Mouse (Mus musculus) limb, embryonic 14.5 days (tissue): ENCODE results near the gene Alkbh4. TPM values are rescaled to one million over a fixed set of nuclear protein-coding genes. Genes with fewer than 3 reads are reported as not detected.
"Not testable (repeated sequence)": the region's sequence is repeated elsewhere in the genome, so short reads cannot be mapped to it uniquely, and the experiment has no call there.

Source experiments
- ATAC-seq: fragments of 200-750 bp; cut with Nextera tagmentation; 2 replicates; pipeline ENCODE4 v1.8.0; 2017; ENCODE audit warnings: low read depth, moderate number of reproducible peaks, moderate TSS enrichment; ENCODE audit not compliant: low FRiP score
- DNase-seq: peaks from one replicate; pipeline ENCODE4 v3.0.0-alpha.2; 2015; ENCODE audit warnings: low spot score
- H3K27ac ChIP-seq: fragments of 300-500 bp; sonication (generic); replicated peaks from 2 replicates; pipeline ENCODE4 v1.5.1; 2014; ENCODE audit warnings: low read depth, mild to moderate bottlenecking, low read length, moderate library complexity, mixed read lengths
- H3K27me3 ChIP-seq: fragments of 300-500 bp; sonication (generic); 2 replicates; pipeline ENCODE4 v1.6.1; 2014; ENCODE audit warnings: low read length, mixed read lengths; ENCODE audit not compliant: control insufficient read depth, insufficient read depth
- H3K36me3 ChIP-seq: fragments of 300-500 bp; sonication (generic); 2 replicates; pipeline ENCODE4 v1.6.1; 2014; ENCODE audit warnings: mild to moderate bottlenecking, low read length, moderate library complexity, mixed read lengths; ENCODE audit not compliant: control insufficient read depth, insufficient read depth
- H3K4me1 ChIP-seq: fragments of 300-500 bp; sonication (generic); 2 replicates; pipeline ENCODE4 v1.6.1; 2014; ENCODE audit warnings: antibody characterized with exemption, low read length, mixed read lengths; ENCODE audit not compliant: control insufficient read depth, insufficient read depth
- H3K4me2 ChIP-seq: fragments of 300-500 bp; sonication (generic); replicated peaks from 2 replicates; pipeline ENCODE4 v1.6.1; 2014; ENCODE audit warnings: low read depth, mild to moderate bottlenecking, low read length, moderate library complexity; ENCODE audit not compliant: severe bottlenecking
- H3K4me3 ChIP-seq: fragments of 300-500 bp; sonication (generic); replicated peaks from 2 replicates; pipeline ENCODE4 v1.5.1; 2014; ENCODE audit warnings: low read length
- H3K9ac ChIP-seq: fragments of 300-500 bp; sonication (generic); 2 replicates; pipeline ENCODE4 v1.6.1; 2014; ENCODE audit warnings: mild to moderate bottlenecking, low read depth, low read length, moderate library complexity; ENCODE audit not compliant: severe bottlenecking
- H3K9me3 ChIP-seq: fragments of 300-500 bp; sonication (generic); 2 replicates; pipeline ENCODE4 v1.6.1; 2016; ENCODE audit warnings: low read length; ENCODE audit not compliant: control insufficient read depth
- POLR2A ChIP-seq: fragments of 200-500 bp; IDR thresholded peaks from 2 replicates; pipeline ENCODE4 v1.8.0; 2012; ENCODE audit warnings: inconsistent platforms, mild to moderate bottlenecking, moderate library complexity, borderline replicate concordance; ENCODE audit not compliant: insufficient read depth, insufficient read length; ENCODE audit errors: extremely low read depth
- WGBS: fragments of 180-500 bp; shearing (Covaris S2); extraction: QIAGEN DNeasy Blood & Tissue Kit; methylation state at CpG from one replicate; pipeline ENCODE4 v1.1.7; 2014; 5-methylcytosine and 5-hydroxymethylcytosine counted together
- polyA plus RNA-seq, 2 experiments: library from polyadenylated mRNA; depleted of rRNA in 1 of 2; stranded (reverse) in 1 of 2; unstranded in 1 of 2; fragments of >200 nt; fragmentation: Nextera tagmentation in 1 of 2; extraction: Ambion mirVana in 1 of 2; gene quantifications; 2 replicates each; pipeline versions ENCODE4 v1.2.1 to v1.2.3; 2012 to 2014

Gene Alkbh4
- polyA plus RNA-seq, 2 experiments, result 15.0 to 20.0 TPM

DNA sequence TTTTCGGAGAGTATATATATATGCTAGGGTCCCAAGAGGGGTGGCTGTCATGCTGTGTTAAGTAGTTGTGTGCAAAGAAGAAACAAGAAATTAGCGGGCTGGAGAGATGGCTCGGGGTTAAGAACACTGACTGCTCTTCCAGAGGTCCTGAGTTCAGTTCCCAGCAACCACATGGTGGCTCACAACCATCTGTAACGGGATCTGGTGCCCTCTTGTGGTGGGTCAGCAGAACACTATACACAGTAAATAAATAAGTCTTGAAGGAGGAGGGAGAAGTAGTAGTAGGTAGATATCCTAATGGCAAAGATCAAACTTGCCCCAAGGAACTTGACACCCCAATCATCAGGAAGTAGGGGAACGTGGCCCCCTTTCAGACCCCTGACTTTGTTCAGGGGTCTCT is 6.8 kb downstream of the Alkbh4 start:
- no peaks in the 10 kb centered on the region for H3K9me3 ChIP-seq
- H3K4me1 ChIP-seq, result no peaks in the 10 kb centered on the region
- H3K27ac ChIP-seq, result no peak overlapping the region
- H3K9ac ChIP-seq, result no peak overlapping the region
- WGBS, result 87% methylated on average over 5 of the region's 5 CpGs
- no peak overlapping the region for H3K4me2 ChIP-seq
- H3K36me3 ChIP-seq, result peaks cover 38% of the 10 kb centered on the region
- no peak for TF ChIP-seq POLR2A
- ATAC-seq (no peak), DNase-seq (no peak)
- no peaks in the 10 kb centered on the region for H3K27me3 ChIP-seq
- H3K4me3 ChIP-seq, result no peak overlapping the region

DNA sequence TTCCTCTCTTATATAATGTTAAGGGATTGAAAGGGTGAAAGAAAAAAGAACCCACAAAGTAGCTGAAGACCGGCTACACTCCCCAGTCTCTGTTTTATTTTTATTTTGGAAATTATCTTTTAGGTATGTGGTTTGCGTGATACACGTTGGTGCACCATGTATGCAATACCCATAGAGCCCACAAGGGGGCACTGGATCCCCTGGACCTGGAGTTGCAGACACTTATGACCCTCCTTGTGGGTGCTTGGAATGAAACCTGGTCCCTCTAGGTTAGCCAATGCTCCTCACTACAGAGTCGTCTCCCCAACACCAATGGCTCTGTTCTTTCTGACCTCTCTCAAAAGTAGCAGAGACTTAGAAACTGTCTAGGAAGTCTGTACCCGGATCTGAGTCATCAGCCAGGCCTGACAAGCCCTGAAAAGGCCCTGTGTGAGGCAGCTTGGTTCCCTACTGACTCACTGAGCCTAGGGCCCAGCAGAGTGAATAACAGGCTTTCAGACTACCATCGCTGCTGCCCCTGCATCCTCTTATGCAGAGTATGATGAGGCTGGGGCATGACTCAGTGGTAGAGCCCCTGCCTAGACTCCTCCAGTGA is 7.3 kb downstream of the Alkbh4 start:
- ATAC-seq (no peak), DNase-seq (no peak)
- Histone ChIP-seq H3K27ac (no peak overlapping the region), H3K9ac (no peak overlapping the region), H3K4me3 (no peak overlapping the region), H3K36me3 (peaks cover 38% of the 10 kb centered on the region), H3K4me2 (no peak overlapping the region), H3K27me3 (no peaks in the 10 kb centered on the region), H3K9me3 (no peaks in the 10 kb centered on the region), H3K4me1 (no peaks in the 10 kb centered on the region)
- WGBS, result 90% methylated on average over 6 of the region's 6 CpGs
- no peak for TF ChIP-seq POLR2A

DNA sequence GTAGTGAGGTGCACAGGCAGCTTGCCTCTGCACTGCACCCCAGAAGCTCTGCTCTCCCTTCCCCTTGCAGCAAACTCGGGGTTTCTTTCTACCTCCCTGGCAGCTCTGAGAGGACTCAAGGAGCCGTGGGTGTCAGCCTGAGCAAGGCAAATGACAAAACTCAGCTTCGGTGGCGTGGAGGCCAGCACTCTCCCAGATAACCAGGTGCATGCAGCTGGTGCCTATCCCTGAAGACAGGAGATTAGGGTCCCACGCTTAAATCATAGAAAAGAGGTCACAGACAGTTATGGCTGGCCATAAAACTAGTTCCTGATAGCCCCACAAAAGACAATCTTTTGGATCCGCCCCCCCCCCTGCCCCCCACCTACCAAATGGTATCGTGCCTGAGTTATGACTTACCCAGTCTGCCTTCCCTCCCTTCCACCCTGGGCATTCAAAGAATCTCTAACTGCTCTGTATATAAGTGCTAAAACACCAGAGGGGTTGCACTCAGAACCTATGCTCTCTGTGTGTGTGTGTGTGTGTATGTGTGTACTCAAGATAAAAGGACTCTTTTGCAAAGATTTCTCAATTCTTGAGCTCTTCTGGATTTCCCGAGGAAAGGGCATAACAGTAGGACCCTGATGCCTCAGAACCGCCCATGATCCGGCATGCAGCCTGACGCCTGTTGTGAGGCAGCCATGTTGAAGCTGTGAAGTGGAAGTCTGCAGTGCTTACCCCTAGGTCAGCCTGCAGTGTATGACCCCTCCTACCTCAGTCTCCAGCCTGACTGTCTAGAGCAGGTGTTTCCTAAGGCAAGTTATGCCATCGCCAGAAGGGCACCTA is 8.9 kb downstream of the Alkbh4 start:
- DNase-seq, result no peak
- Histone ChIP-seq H3K9me3 (no peaks in the 10 kb centered on the region), H3K36me3 (peaks cover 26% of the 10 kb centered on the region), H3K4me3 (no peak overlapping the region), H3K9ac (no peak overlapping the region), H3K27me3 (no peaks in the 10 kb centered on the region), H3K4me1 (no peaks in the 10 kb centered on the region), H3K4me2 (no peak overlapping the region), H3K27ac (no peak overlapping the region)
- ATAC-seq, result no peak
- WGBS, result 57% methylated on average over 12 of the region's 12 CpGs
- no peak for TF ChIP-seq POLR2A

DNA sequence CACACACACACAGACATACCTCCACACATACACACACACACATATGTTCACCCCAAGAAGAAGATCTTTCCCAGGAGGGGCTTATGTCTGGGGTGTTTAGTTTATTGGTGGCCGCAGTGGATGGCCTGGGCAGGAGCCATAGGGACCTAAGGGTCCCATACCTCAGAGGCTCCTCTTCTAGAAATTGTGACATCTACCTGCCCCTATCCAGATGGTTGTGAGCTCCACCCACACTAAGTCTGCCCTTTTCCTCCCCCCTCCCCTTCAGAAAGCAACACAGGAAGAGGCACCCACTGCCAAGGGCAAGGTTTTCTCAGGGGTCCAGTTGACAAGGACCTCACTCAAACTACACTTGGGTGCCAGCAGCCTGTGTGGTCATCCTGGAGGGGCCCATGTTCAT is 11.0 kb downstream of the Alkbh4 start:
- no peak for ATAC-seq
- no peak overlapping the region for H3K9ac ChIP-seq
- H3K36me3 ChIP-seq, result peaks cover 6% of the 10 kb centered on the region
- no peak overlapping the region for H3K4me3 ChIP-seq
- no peak overlapping the region for H3K27ac ChIP-seq
- H3K4me2 ChIP-seq, result no peak overlapping the region
- H3K27me3 ChIP-seq, result no peaks in the 10 kb centered on the region
- TF ChIP-seq POLR2A, result no peak
- no peaks in the 10 kb centered on the region for H3K9me3 ChIP-seq
- no peak for DNase-seq
- 94% methylated on average over 1 of the region's 1 CpGs for WGBS
- no peaks in the 10 kb centered on the region for H3K4me1 ChIP-seq

DNA sequence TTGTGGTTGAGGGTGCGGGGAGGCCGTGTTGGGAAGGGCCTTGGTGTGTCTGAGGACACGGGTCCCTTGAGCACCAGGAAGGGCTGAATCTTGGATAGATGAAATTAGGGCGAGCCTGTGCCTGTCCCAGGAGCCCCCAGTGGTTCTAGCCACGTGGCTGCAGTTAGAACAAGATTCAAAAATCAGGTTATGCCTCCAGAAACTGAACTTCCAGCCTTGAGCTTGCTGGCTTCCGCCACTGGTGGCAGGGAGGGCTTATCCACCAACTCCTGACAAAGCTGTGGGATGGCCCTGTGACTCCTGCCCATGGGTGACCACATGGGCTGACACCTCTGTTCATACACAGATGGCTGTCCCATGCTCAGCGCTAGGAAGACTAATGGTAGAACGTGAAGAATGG is 11.8 kb downstream of the Alkbh4 start:
- Histone ChIP-seq H3K9me3 (no peaks in the 10 kb centered on the region), H3K27ac (no peak overlapping the region), H3K4me2 (no peak overlapping the region), H3K36me3 (no peaks in the 10 kb centered on the region), H3K27me3 (no peaks in the 10 kb centered on the region), H3K4me3 (no peak overlapping the region), H3K9ac (no peak overlapping the region), H3K4me1 (no peaks in the 10 kb centered on the region)
- DNase-seq (no peak), ATAC-seq (no peak)
- WGBS, result 67% methylated on average over 8 of the region's 8 CpGs
- no peak for TF ChIP-seq POLR2A

DNA sequence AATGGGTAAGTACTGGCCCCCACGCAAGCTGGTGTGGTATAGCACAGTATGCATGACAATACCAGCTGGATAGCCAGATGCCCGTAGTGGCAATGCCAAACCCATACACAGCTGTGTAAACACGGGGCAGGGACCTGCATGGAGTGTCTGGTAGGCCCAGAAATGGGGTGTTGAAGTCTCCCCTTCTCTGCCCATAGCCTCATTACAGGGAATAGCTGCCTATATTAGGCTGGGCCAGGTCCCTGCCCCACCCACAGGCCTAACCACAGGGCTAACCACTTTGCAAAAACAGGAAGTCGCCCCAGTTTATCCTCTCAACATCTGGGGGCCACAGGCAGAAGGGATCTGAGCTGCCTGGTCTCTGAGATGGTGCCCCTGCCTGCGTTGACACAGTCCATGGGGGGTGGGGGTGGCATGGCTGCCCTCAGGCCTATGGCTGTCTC is 13.2 kb downstream of the Alkbh4 start:
- H3K27me3 ChIP-seq, H3K9me3 ChIP-seq, H3K4me3 ChIP-seq, DNase-seq, H3K9ac ChIP-seq, H3K27ac ChIP-seq, H3K36me3 ChIP-seq, ATAC-seq, H3K4me1 ChIP-seq, H3K4me2 ChIP-seq: not testable (repeated sequence)
- 70% methylated on average over 5 of the region's 5 CpGs for WGBS
